Mouse (Mus musculus) thymus, adult 2 months (tissue): Measurements from ENCODE around the gene Krt5. TPM values are rescaled to one million over a fixed set of nuclear protein-coding genes. Genes with fewer than 3 reads are reported as not detected.

Source experiments
- DNase-seq: peaks from one replicate; pipeline ENCODE4 v3.0.0; 2021
- H3K27ac ChIP-seq: fragments of 200-500 bp; 2 replicates; pipeline ENCODE4 v1.5.1; 2012; ENCODE audit warnings: low read length, control low read depth; ENCODE audit not compliant: control insufficient read depth, insufficient read depth
- H3K27me3 ChIP-seq: fragments of 200-500 bp; 2 replicates; pipeline ENCODE4 v1.6.1; 2012; ENCODE audit warnings: mild to moderate bottlenecking, low read length, moderate library complexity, mixed read lengths; ENCODE audit not compliant: control insufficient read depth, insufficient read depth
- H3K36me3 ChIP-seq: fragments of 200-500 bp; 2 replicates; pipeline ENCODE4 v1.6.1; 2012; ENCODE audit warnings: mild to moderate bottlenecking, low read length, moderate library complexity; ENCODE audit not compliant: control insufficient read depth, insufficient read depth
- H3K4me1 ChIP-seq: fragments of 200-500 bp; replicated peaks from 2 replicates; pipeline ENCODE4 v1.6.1; 2012; ENCODE audit warnings: low read length; ENCODE audit not compliant: control insufficient read depth, insufficient read depth
- H3K4me3 ChIP-seq: fragments of 200-500 bp; 2 replicates; pipeline ENCODE4 v1.5.1; 2012; ENCODE audit warnings: mild to moderate bottlenecking, low read length, control low read depth, moderate library complexity; ENCODE audit not compliant: control insufficient read depth, insufficient read depth
- CTCF ChIP-seq: fragments of 200-500 bp; IDR thresholded peaks from 2 replicates; pipeline ENCODE4 v1.5.1; 2012; ENCODE audit warnings: mild to moderate bottlenecking, control low read depth, low read length, moderate library complexity, borderline replicate concordance; ENCODE audit not compliant: control insufficient read depth, poor library complexity, insufficient read depth; ENCODE audit errors: extremely low read depth
- POLR2A ChIP-seq: fragments of 200-500 bp; IDR thresholded peaks from 2 replicates; pipeline ENCODE4 v1.6.1; 2012; ENCODE audit warnings: mild to moderate bottlenecking, low read length, control low read depth, moderate library complexity; ENCODE audit not compliant: control insufficient read depth, poor library complexity, insufficient read depth; ENCODE audit errors: extremely low read depth
- WGBS: fragments of 180-500 bp; shearing (Covaris S2); methylation state at CpG from one replicate; pipeline ENCODE4 v1.1.7; 2018; 5-methylcytosine and 5-hydroxymethylcytosine counted together
- polyA plus RNA-seq: library from polyadenylated mRNA; depleted of rRNA; stranded (reverse); fragments of >200 nt; gene quantifications from 2 replicates; pipeline ENCODE4 v1.2.3, GENCODE M21; 2012; rRNA removed

The Krt5 gene
- polyA plus RNA-seq, result 154 and 184 TPM in 2 replicates

DNA sequence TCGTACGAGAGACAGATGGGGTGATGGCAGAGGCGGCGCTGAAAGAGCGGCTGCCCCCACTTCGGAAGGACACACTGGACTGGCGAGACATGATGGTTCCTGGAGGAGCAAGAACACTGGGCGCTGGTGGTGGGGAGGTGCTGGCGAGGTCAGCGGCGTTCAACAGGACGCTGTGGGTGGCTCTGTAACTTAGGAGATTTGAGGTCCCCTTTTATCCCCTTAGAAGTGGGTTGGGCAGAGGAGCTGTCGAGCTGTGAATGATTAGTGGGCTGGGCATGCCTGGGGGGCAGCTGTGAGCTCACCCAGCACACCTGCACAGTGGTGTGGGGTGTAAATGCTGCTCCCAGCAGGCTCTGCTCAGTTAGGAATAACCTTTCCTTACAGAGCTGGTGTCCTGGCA lies at the start of gene Krt5:
Krt5 (minus strand) TSS at position 179 of the 400 bp plus-strand sequence.
- 75% methylated on average over 13 of the region's 13 CpGs for WGBS
- Histone ChIP-seq H3K4me1 (no peaks in the 10 kb centered on the region), H3K4me3 (no peak within 1 kb of the TSS), H3K27me3 (no peaks in the 10 kb centered on the region), H3K36me3 (no peaks in the 10 kb centered on the region), H3K27ac (no peak within 1 kb of the TSS)
- no peak for TF ChIP-seq CTCF
- DNase-seq, result no peak

DNA sequence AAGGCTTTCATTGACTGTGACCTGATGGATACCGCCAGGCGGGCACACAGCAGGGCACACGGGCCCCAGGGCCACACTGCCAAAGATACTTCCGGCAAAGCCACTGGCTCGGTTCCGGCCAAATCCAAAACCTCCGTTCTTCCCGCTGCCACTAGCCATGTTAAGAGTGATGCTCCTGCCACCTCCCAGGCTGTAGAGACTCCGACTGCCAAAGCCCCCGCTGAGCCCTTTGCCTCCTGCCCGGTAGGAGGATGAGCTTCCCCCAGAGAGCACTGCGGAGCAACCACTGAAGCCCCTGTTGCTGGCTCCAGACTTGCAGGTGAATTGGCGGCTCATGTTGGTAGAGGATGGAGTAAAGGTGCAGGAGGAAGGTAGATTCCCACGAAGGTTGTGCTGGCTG lies 30.0 kb upstream of the Krt5 start, which contains the start of gene Krt71:
Krt71 (minus strand) TSS at position 399 of the 400 bp plus-strand sequence.
- 67% methylated on average over 14 of the region's 14 CpGs for WGBS
- H3K27ac ChIP-seq, result no peak within 1 kb of the TSS
- no peak for TF ChIP-seq POLR2A
- no peak for TF ChIP-seq CTCF
- DNase-seq, result no peak
- H3K36me3 ChIP-seq, result no peaks in the 10 kb centered on the region
- H3K27me3 ChIP-seq, result no peaks in the 10 kb centered on the region
- H3K4me3 ChIP-seq, result no peak within 1 kb of the TSS
- H3K4me1 ChIP-seq, result no peaks in the 10 kb centered on the region

DNA sequence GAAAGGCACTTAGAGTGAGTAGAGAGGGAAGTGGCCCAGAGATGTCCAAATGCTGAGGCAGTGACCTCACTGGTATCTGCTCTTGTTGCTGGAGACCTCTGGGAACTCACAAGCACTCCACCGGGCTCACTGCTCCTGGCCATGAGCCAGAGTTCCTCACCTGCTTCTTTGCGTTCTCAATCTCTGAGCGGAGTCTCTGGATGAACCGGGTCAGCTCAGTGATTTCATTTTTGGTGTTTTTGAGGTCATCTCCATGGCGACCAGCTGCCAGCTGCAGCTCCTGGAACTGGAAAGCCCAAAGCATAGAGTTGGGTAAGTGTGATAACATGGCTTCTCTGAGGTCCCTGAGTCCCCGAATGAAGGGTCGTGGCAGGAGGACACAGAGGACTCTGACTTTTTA lies 25.1 kb upstream of the Krt5 start:
- TF ChIP-seq POLR2A (no peak), CTCF (no peak)
- no peak overlapping the region for H3K4me3 ChIP-seq
- 80% methylated on average over 7 of the region's 7 CpGs for WGBS
- no peaks in the 10 kb centered on the region for H3K4me1 ChIP-seq
- no peak for DNase-seq
- no peaks in the 10 kb centered on the region for H3K36me3 ChIP-seq
- H3K27ac ChIP-seq, result no peak overlapping the region
- H3K27me3 ChIP-seq, result no peaks in the 10 kb centered on the region

DNA sequence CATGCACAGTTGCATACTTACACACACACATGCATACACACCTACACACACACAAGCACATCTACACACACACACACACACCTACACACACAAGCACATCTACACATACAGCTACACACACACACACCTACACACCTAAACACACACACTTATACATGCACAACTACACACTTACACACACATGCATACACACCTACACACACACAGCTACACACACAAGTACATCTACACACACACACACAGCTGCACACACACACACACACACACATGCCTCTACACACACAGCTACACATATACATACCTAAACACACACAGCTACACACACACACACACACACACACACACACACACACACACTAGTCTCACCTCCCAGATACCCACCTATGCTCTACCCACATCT lies 18.0 kb upstream of the Krt5 start:
- Histone ChIP-seq H3K4me3 (no peak overlapping the region), H3K4me1 (no peaks in the 10 kb centered on the region), H3K36me3 (no peaks in the 10 kb centered on the region), H3K27ac (no peak overlapping the region), H3K27me3 (no peaks in the 10 kb centered on the region)
- TF ChIP-seq POLR2A (no peak), CTCF (no peak)
- no peak for DNase-seq

DNA sequence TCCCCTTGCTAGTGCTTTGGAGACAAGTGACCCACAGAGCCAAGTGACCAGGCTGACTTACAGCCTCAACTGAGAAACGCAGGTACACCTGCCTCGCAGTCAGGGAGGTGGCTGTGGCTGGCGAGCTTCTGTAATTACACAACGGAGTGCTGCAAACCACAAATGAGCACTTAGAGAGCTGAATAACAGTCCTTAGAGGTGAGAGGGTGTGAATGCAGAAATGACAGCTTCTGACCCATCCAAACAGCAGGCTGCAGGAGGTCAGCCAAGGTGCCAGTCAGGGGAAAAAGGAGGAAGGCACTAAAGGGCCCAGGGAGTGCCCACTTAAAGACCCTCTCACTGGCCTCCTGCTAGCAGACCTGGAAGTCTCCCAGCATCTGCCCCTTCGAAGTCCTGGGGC lies 12.0 kb upstream of the Krt5 start:
- H3K36me3 ChIP-seq, result no peaks in the 10 kb centered on the region
- TF ChIP-seq CTCF, result no peak
- H3K4me3 ChIP-seq, result no peak overlapping the region
- H3K4me1 ChIP-seq, result no peaks in the 10 kb centered on the region
- WGBS, result 35% methylated on average over 5 of the region's 5 CpGs
- H3K27ac ChIP-seq, result no peak overlapping the region
- H3K27me3 ChIP-seq, result no peaks in the 10 kb centered on the region
- no peak for DNase-seq

DNA sequence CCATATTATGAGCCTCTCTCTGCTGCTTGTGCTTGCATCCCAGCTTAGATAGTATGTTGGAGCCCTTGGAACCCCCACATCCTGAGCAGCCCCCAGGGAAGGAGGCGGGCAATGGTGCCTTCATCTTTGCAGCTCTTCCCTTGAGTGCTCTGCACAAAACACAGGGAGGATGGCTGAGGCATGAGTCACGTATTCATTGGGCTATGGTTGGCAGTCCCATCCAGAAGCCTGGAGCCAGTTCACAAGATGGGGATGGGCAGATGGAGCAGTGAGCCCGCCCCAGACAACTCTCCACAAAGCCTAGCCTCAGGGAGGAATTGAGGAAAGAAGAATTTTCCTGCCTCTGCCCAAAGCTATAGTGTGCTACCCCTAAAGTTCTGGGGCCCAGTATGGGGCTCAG lies 3.1 kb upstream of the Krt5 start:
- Histone ChIP-seq H3K27ac (no peak overlapping the region), H3K36me3 (no peaks in the 10 kb centered on the region), H3K27me3 (no peaks in the 10 kb centered on the region), H3K4me3 (no peak overlapping the region), H3K4me1 (no peaks in the 10 kb centered on the region)
- TF ChIP-seq CTCF, result no peak
- WGBS, result 79% methylated on average over 3 of the region's 3 CpGs
- no peak for DNase-seq

DNA sequence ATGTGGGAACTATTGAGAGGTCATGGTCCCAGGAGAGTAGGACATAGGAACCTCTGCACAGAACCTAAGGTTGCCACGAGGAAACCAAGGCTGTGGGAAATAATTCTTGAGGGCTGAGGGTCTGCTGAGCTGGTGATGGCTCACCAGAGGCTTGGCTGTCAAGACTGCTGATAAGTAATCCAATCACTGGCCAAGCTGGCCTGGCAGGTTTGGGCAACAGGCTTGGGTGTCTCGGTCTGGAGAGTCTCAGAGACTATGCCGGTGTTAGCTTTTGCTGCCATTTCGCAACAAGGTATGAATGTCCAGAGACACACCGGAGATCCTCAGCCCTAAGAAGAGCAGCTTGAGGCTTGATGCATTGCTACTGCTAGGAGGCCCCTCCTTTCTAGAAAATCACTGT lies 1.7 kb upstream of the Krt5 start:
- DNase-seq, result no peak
- 81% methylated on average over 5 of the region's 5 CpGs for WGBS
- Histone ChIP-seq H3K4me1 (no peaks in the 10 kb centered on the region), H3K36me3 (no peaks in the 10 kb centered on the region), H3K27ac (no peak overlapping the region), H3K4me3 (no peak overlapping the region), H3K27me3 (no peaks in the 10 kb centered on the region)
- no peak for TF ChIP-seq CTCF
- no peak for TF ChIP-seq POLR2A
